Mouse (Mus musculus) myocyte (in vitro differentiated cells): ENCODE measurements around the gene Cd3eap.

Experiments used
- E2F4 ChIP-seq: IDR thresholded peaks from one replicate; pipeline ENCODE4 v1.6.1; 2011; ENCODE audit warnings: mild to moderate bottlenecking, control low read depth, moderate library complexity; ENCODE audit not compliant: insufficient read depth
- MAX ChIP-seq: IDR thresholded peaks from one replicate; pipeline ENCODE4 v1.6.1; 2011; ENCODE audit warnings: low read depth, mild to moderate bottlenecking, control low read depth
- MYOG ChIP-seq, 3 experiments: IDR thresholded peaks; one replicate each; pipeline ENCODE4 v1.6.1; 2011; ENCODE audit warnings: control low read depth in 2 of 3, low read depth in 2 of 3, mild to moderate bottlenecking in 2 of 3; ENCODE audit not compliant: insufficient read length in 2 of 3, control insufficient read depth in 1 of 3, insufficient read depth in 1 of 3
- POLR2A ChIP-seq: IDR thresholded peaks from one replicate; pipeline ENCODE4 v1.6.1; 2011; ENCODE audit warnings: low read depth, mild to moderate bottlenecking, control low read depth, moderate library complexity; ENCODE audit not compliant: insufficient read length
- POLR2AphosphoS2 ChIP-seq: IDR thresholded peaks from one replicate; pipeline ENCODE4 v1.6.1; 2011; ENCODE audit warnings: low read depth, control low read depth; ENCODE audit not compliant: insufficient read length
- SRF ChIP-seq: IDR thresholded peaks from one replicate; pipeline ENCODE4 v1.6.1; 2011; ENCODE audit warnings: low read depth; ENCODE audit not compliant: control insufficient read depth, insufficient read length
- TCF3 ChIP-seq: IDR thresholded peaks from one replicate; pipeline ENCODE4 v1.6.1; 2011; ENCODE audit warnings: low read depth, control low read depth; ENCODE audit not compliant: insufficient read length
- USF1 ChIP-seq: IDR thresholded peaks from one replicate; pipeline ENCODE4 v1.6.1; 2011; ENCODE audit warnings: low read depth, mild to moderate bottlenecking, control low read depth, moderate library complexity

DNA sequence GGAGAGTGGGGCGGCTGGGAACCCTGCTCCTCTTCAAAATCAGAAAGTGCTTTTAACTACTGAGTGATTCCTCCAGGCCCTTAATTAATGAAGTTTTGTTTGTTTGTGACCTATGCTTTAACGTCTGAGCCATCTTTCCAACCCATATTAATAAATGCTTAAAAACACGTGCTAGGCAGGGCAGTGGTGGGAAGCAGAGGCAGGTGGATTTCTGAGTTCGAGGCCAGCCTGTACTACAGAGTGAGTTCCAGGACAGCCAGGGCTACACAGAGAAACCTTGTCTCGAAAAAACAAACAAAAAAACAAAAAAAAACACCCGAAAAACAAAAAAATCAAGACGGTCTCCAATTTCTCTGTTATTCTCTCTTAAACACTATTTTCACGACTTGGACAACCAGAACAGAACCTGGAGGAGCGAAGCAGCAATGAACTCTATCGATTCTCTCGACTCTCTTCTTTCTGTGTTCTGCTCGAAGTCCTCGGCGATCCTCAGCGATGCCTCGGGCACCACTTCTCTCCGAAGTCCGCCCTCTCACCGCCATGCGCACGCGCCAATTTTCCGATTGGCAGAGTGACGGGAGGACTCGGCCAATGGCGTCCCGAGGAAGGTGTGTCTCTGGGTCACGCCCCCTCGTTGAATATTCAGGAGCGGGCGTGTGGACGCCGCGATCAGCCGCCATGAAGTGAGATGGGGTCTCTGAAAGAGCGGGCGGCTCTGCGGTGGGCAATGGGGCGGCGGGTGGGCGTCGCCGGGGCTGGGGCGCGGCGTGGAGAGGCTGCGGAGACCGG lies 22.3 kb upstream of the Cd3eap start, which contains the start of gene Ercc2:
- peak; percentile 47 for TF ChIP-seq POLR2A
- TF ChIP-seq E2F4, result no peak
- no peak for TF ChIP-seq POLR2AphosphoS2
- TF ChIP-seq MAX, result no peak
- TF ChIP-seq USF1, result no peak
- no peak for TF ChIP-seq TCF3
- peak; percentile 55 for TF ChIP-seq SRF
- no peak for TF ChIP-seq MYOG (IDR thresholded peaks at IDR 0.05; ENCODE audit: control insufficient read depth in 1 of 3, insufficient read depth in 1 of 3, insufficient read length in 2 of 3, low read depth in 2 of 3)
